Mouse (Mus musculus) G1E (cell line): Measurements from ENCODE around the gene Rhbdd2.

Experiments
- CTCF ChIP-seq: IDR thresholded peaks from 2 replicates; pipeline ENCODE4 v1.5.1; 2012; ENCODE audit warnings: low read depth, low read length, inconsistent platforms, mixed read lengths
- GATA1 ChIP-seq: IDR thresholded peaks from 2 replicates; pipeline ENCODE4 v1.6.1; 2012; ENCODE audit warnings: borderline replicate concordance, low read length, inconsistent platforms, mixed read lengths
- POLR2AphosphoS5 ChIP-seq: IDR thresholded peaks from 2 replicates; pipeline ENCODE4 v1.6.1; 2012; ENCODE audit warnings: low read depth, low read length, inconsistent platforms; ENCODE audit not compliant: insufficient replicate concordance

- TF ChIP-seq POLR2AphosphoS5, result no peak
- TF ChIP-seq CTCF, result no peak
- no peak for TF ChIP-seq GATA1
Observed at GRCm38 (mm10) chr5:135691266-135691665, 58.8 kb downstream of the Rhbdd2 start.
